Mouse (Mus musculus) lung, adult 2 months (tissue): ENCODE results near the gene Gm37240.

ENCODE experiments used
- CTCF ChIP-seq: fragments of 200-500 bp; IDR thresholded peaks from 2 replicates; pipeline ENCODE4 v1.5.1; 2011; ENCODE audit warnings: mild to moderate bottlenecking, low read length, control low read depth; ENCODE audit not compliant: insufficient read depth
- POLR2A ChIP-seq: fragments of 200-500 bp; IDR thresholded peaks from 2 replicates; pipeline ENCODE4 v1.6.1; 2011; ENCODE audit warnings: low read depth, mild to moderate bottlenecking, control low read depth, low read length, borderline replicate concordance; ENCODE audit errors: extremely low read depth

- no peak for TF ChIP-seq CTCF
- no peak for TF ChIP-seq POLR2A
Observed at GRCm38 (mm10) chr3:84467419-84468110, 1419.8 kb downstream of the Gm37240 start.
